Mouse (Mus musculus) cerebellum, postnatal 4 days (tissue): ENCODE measurements around the gene Tspoap1.

Experiments used
- DNase-seq, 2 experiments: peaks; one replicate each; pipeline ENCODE4 v3.0.0; 2022; ENCODE audit warnings: low spot score in 2 of 2, mixed read lengths in 1 of 2

Gene Tspoap1

DNA sequence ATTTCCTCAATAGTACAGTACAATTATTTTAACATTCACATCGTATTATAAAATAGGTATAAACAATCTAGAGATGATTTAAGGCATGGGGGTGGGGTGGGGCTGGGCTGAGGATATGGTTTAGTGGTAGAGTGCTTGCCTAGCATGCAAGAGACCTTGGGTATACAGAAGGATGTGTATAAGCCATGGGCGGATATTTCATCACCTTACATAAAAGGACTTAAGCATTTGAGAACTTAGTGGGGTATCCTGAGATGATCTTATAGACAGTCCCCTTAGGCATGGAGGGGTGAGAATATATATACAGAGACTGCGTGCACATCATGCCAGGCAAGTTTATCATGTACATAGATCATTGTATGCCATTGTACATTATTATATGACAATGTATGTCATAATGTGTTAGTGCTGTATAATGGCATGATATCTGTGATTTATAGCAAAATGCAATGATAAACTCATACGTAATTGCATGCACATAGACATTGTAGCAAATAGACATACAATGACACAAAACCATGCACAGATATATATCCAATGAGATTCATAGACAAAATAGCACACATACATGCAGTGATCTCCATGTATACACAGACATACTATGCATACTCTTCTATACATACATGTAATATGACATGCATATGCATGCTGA is 1.3 kb upstream of the Tspoap1 start:
- no peak for DNase-seq

DNA sequence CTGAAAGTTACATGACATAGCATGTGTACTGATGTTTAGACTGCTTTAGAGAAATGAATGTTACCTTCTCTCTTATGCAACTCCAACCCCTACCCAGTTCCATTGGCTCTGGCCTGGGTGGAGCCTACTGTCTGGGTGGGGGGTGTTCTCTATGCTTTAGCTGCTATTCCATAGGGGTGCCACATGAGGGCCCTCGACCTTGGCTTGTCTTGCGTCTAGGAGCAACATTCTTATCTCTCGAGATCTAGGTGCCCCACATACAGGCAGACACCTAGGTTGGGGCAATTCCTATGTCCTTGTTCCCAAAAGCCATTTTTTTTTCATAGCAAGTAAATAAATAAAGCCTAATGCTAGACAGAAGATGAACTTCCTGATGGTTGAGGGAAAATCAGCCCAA is 734 bp upstream of the Tspoap1 start:
- peak in 1 of 2 experiments; percentile 39 for DNase-seq

DNA sequence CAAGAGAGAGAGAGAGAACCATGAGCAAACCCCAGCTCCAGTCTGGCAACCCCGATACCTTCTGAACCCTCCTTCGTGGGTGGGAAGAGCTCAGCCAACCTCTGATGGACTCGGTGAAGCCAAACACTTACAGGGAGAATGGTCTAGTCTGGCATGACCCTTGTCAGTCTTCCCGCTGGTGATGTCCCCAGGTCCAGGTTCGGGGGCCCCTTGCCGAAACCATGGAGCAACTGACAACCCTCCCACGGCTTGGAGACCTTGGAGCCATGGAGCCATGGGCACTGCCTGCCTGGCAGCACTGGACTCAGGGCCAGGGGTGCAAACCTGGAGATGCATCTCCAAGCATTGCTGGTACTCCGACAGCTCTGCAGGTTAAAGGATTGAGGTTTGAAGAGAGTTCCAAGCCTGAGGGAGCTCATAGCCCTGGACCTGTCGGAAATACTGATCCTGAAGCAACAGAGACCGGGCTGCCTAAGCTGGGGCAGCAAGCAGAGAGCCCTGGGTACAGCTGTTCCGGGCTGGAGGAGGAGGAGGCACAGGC is 910 bp downstream of the Tspoap1 start:
- DNase-seq, result no peak

DNA sequence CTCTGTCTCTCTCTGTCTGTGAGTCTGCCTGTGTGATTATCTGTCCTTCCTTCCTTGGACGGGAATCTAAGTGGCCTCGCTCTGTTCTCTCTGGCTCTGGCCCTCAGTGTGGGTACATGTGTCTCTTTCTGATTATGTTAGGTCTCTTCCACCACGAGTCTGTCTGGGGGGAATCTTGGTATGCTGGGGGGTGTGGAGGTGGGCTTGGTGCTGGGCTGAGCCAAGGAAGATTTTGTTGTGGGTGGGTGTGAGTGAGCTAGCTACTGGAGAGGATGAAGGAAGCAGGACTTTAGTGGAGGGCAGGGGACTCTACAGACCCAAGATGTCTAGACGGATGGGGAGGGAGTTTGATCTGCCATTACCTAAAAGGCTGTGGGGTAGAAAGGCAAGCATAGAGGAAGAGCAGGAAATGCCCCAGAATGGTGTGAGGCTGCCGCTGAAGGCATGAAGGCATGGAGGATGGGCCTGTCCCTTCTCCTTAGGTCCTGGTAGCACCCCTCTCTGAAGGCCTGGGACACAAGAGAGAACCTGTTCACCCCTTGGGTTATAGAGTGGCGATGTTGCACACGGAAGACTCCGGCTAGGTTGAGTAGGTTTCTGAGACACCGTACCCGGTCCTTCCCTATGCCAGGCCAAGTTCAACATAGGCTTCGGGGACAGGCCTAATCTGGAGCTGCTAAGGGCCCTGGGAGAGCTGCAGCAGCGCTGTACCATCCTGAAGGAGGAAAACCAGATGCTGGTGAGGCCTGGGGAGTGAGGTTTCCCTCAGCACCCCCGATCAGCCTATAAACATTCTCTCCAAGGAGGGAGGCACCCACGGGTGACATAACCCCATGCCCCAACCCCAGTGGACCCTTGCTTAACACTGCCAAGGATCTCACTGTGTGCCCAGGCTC is 1.7 kb downstream of the Tspoap1 start:
- DNase-seq, result no peak

DNA sequence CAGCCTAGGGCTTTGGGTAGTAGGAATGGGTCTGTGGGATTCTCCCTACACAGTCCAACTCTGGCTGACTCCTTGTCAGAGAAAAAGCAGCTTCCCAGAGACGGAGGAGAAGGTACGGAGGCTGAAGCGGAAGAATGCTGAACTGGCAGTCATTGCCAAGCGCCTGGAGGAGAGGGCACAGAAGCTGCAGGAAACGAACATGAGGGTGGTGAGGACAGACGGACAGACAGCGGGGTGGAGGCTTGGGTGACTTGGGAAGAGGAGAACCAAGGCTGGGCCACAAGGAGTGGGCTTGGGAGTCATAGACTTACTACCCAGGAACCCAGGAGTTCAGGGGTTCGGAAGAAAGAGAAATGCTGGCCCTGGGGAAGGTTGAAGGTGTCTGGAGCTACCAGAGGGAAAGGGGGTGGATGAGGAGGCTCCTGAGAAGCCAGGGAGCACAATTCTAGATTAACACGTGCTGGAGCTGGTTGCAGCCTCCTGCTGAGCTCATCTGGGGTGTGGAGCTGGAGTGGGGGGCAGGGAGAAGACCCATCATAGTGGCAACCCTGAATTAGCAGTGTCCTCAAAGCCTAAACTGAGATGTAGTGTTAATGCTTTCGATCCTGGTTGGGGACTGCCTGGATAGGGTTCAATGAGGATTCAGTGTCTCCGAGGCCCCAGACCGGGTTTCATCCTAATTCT is 2.5 kb downstream of the Tspoap1 start:
- DNase-seq, result no peak

DNA sequence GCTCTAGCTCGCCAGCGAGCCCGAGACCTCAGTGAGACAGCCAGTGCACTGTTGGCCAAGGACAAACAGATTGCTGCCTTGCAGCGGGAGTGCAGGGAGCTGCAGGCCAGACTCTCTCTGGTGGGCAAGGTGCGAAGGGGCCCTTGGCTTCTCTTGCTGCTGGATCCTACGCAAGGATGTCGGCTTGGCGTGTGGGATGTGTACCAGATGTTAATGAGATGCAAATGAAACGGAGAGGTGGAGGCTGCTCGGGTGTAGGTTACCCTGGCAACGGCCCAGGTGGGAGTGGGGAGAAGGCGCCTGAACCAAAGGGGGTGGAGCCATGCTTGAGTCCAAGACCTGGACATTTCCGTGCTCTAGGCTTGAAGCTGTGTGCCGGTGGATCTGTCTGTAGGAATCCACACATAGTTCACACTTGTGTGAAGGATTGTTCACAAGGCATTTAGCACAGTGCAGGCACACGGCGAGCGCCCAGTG is 3.2 kb downstream of the Tspoap1 start:
- DNase-seq, result peak in 1 of 2 experiments; percentile 64

DNA sequence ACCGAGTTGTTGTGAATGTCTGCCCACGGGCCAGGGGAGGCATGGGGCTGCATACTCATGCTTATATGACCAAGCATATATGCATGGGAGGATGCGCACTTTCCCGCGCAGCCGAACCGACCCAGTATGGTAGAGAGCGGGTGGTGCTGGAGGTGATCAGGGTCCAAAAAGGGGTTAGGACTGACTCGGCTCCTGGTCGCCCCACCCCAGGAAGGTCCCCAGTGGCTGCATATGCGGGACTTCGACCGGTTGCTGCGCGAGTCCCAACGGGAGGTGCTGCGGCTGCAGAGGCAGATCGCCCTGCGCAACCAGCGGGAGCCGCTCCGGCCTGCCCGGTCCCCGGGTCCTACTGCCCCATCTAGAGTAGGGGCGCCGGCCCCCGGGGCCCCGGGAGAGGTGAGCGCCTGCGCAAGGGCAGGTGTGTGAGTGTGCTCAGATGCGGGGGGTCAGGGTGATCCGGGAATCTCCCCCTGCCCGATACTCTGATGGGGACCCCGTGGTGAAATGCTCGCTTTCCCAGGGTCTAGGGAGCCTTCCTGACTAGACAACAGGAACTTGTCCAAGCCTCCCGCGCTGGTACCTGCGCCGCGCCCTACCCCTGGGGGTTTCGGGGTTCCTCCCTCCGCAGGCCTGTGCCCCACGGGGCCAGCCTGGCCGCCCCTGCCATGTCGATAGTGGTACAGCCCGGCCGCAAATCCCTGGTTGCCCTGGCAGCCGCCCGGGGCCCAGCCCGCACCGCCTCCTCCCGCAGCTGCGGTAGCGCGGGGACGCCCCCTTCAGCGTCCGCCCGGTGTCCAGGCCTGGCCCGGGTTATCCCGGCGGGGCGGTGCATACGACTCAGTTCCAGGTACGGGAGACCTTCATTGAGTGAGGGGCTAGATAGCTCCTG is 3.9 kb downstream of the Tspoap1 start:
- DNase-seq, result peak in 1 of 2 experiments; percentile 49

DNA sequence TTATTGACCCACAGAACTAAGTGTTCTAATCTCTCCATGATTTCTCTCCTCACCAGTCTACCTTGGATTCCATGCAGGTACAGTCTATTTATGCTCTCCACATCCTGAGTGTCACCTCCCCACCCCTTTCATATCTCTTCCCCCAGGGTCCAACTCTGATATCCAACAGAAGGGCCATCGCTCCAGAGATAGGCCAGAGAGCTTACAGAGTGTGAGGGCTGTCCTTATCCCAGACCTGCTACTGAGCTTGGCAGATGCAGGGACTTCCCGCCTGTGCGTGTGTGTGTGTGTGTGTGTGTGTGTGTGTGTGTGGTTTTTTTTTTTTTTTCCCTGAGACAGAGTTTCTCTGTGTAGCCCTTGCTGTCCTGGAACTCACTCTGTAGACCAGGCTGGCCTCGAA is 8.4 kb downstream of the Tspoap1 start:
- DNase-seq, result no peak

DNA sequence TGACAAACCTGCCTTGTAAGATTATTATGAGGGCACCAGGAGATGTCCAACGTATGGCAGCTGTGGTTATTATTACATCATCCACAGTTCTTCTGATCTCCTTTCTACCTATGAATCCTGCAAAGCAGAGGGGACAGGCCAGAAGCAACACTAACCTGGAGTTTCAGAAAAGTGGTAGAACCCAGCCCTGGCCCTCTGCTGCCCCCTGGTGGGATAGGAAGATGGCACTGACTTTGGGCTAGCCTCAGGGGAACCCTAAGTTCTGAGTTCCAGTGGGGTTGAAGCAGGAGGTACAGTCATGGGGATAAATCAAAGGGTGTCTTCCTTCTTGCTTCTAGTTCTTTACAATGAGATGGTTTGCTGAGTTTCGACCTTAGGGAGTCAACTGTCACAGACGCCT is 10.6 kb downstream of the Tspoap1 start:
- DNase-seq, result peak; percentile 61 to 70

DNA sequence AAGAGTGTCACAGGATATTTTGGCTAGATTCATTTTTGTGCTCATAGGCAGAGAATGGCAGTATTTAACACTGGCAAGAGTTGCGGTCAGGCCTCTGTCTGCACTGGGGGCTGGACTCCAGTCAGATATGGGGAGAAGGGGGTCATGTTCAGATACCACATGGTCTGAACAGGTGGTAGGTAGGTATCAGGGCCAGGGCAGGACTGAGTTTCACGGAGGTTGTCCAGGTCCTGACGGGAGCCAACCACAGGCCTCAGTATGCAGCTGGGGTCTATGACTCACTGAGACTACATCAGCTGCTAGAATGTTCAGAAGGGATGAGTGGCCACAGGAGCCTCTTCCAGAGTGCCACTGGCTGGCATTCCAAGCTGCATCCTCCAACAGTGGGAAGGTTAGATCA is 12.0 kb downstream of the Tspoap1 start:
- DNase-seq, result no peak

DNA sequence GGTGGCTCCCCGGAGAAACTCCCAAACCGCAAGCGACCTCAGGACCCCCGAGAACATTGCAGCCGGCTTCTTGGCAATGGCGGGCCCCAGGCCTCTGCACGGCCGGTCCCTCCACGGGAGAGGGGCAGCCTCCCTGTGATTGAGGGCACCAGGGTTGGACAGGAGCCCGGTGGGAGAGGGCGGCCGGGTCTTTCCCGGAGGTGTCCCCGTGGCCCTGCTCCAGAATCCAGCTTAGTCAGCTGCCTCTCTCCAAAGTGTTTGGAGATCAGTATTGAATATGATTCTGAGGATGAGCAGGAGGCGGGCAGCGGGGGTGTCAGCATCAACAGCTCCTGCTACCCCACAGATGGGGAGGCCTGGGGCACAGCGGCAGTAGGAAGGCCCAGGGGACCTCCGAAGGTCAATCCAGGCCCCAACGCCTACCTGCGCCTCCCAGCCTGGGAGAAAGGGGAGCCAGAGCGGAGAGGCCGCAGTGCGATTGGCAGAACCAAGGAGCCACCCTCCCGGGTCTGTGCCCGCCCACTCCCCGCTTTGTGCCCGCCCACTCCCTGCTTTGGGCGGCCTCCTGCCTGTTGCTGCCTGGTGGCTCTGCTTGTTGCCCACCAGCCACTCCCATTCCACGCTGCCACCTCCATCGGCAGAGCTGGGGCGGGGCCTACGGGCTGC is 17.9 kb downstream of the Tspoap1 start:
- DNase-seq, result peak in 1 of 2 experiments; percentile 71

DNA sequence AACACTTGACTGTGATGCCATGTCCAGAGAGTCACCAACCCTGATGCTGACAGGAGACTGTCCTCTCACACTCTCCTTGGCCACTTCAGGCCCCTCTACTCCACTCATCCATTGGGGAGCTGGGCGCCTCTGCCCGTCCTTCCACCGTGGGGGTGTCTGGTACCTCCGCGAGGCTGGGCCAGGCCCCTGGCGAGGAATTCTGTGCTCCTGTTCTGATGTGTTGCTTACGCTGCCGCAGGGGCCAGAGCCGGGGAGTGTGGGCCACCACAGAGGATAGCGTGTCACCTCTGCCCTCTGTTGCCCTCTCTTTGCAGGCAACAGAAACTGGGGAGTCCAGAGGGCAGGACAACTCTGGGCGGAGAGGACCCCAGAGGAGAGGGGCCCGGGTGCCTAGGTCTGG is 18.6 kb downstream of the Tspoap1 start:
- DNase-seq, result no peak

DNA sequence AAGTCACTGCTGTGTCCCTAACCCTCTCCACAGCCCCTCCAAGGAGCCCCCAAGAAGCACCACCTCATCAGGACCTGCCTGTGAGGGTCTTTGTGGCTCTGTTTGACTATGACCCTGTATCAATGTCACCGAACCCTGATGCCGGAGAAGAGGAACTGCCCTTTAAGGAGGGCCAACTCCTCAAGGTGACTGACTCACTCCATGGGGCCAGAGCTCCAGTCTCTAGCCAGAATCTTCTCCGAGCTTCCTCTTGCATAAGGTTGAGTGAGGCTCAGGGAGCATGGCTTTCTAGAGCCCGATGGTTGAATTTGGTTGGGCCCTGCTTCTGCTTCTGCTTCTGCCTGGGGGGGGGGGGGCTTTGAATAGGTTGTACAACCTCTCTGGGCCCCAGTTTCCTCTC is 19.1 kb downstream of the Tspoap1 start:
- no peak for DNase-seq

DNA sequence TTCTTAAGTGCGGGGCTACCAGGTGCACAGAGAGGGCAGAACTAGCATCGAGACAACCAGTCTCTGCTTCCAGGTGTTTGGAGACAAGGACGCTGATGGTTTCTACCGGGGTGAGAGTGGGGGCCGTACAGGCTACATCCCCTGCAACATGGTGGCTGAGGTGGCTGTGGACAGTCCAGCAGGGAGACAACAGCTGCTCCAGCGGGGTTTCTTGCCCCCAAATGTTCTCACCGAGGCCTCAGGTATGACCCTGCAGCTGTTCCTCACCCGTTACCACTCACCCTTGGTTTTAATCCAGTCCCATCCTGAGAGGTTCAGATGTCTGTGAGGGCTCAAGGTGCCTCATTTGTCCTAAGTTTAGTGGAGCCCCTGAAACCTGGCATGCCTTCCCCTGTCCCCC is 19.8 kb downstream of the Tspoap1 start:
- DNase-seq, result no peak

DNA sequence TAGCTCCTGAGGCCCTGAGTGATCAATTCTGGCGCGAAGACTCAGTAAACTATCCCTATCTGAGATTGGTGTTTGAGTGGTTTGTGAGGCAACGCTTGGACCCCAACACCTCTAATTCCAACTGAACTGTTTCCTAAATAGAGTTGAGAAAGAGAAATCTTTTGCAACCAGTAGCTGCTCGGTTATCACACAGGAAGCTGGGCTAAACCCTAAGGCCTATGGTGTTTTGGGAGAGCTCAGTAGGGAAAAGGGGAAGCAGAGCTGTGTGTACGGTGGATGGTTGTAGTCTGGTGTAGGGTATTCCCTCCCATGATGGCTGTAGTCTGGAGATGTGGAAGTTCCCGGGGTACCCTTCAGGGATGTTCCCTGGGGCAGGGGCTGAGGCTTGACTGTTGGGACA is 29.7 kb downstream of the Tspoap1 start:
- DNase-seq, result no peak

DNA sequence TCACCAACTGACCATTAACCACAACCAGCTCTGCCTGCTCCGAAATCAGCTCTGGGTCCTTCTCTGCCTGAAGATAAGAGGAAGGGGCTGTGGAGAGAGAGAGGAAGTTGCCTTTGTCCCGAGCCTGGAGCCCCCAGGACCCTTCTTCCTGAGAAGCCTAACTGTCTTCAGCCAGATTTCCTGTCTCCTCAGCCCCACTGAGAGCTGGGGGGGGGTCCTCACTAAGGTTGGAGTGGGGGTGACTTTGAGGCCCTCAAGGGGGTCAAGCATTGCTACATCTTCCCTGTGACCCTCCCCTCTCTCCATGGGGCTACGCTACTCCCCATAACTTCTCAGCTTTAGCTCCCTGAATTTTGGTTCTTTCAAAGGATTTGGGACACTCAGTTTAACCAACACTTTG is 33.1 kb downstream of the Tspoap1 start, which contains the start of gene Mpo:
TSS of gene Mpo (plus strand) at position 122 of the 400 bp plus-strand sequence.
- DNase-seq, result no peak

DNA sequence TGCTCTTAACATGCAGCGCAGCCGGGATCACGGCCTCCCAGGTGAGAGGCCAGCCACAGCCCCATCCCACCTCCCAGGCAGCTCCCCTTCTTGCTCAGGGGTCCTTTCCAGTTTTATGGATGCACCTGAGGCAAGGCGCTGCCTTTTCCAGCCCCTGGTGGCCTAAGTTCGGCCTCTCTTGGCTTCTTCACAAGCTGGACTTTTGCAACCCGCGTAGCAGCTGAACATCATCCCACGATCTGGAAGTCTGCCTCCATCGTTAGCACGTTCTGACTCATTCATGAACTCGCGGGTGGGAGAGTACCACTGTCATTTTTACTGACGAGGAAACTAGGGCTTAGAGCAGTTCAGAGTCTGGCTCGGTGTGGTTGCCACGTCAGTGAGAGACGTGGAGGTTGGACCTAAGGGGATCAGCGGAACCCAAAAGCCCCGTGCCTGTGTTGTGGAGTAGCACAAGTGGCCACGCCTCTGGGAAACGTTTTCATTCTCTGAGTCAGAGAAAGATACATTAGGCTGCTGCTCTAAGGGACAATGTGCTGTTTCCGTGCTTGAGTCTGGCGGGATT is 41.5 kb downstream of the Tspoap1 start:
- DNase-seq, result no peak

DNA sequence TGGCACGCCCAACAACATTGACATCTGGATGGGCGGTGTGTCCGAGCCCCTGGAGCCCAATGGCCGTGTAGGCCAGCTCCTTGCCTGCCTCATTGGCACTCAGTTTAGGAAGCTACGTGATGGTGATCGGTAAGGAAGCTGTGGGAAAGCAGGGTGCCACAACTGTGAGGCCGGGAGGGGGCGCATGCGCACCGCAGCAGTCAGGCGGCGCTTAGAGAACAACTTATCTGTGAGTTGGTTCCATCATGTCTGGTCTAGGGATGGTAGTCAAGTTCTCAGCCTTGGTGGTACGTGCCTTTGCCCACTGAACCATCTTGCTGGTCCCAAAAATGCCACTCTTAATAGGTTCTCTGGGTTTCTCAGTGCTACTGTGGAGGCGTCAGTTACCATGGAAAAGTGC is 42.3 kb downstream of the Tspoap1 start:
- peak in 1 of 2 experiments; percentile 36 for DNase-seq

DNA sequence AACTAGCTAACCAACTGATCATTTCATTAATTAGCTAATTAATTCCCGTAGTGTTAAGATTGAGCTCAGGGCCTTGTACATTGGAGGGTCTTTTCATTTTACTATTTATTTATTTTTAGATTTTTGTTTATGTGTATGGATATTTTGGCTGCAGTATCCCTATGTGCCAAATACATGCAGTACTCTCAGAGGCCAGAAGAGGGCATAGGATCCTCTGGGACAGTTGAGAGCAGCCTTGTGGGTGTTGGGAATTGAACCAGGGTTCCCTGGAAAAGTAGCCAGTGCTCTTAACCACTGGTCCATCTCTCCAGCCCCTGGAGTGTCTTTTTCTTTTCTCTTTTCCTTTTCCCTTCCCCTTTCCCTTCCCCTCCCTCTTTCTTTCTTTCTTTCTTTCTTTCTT is 45.1 kb downstream of the Tspoap1 start:
- DNase-seq, result no peak

DNA sequence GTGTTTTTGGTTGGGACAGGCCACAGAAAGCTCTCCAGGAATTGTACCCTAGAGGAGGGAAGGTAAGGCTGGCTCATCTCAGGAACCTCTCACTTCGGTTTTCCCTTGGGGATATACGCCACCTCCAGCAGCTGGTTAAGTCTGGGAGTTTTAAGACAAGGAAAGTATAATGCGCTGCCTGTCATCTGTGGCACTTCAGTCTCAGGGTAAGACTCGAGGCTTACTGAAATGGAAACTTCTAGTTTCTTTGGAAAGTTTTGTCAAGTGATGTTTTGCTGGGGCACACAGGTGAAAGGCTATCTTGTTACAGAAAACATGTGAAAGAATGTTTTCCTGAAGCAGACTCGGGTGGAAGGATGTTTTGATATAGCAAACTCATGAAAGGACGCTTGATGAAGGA is 47.1 kb downstream of the Tspoap1 start:
- DNase-seq, result no peak
